Mouse (Mus musculus): ENCODE measurements around the gene Oxgr1. TPM values are rescaled to one million over a fixed set of nuclear protein-coding genes. Genes with fewer than 3 reads are reported as not detected.
"Not testable (repeated sequence)": the region's sequence is repeated elsewhere in the genome, so short reads cannot be mapped to it uniquely, and the experiment has no call there.

Oxgr1 gene
- total and polyA plus RNA-seq, 2 experiments: not detected

GRCm38 (mm10) chr14:119988937-119989645 is 53.1 kb downstream of the Oxgr1 start:
- WGBS: 48% methylated on average over 7 of the region's 7 CpGs

GRCm38 (mm10) chr14:119987257-119987656 is 55.0 kb downstream of the Oxgr1 start:
- Histone ChIP-seq H3K4me1 (ENCODE audit: control insufficient read depth, insufficient read depth, low read length) (no peaks in the 10 kb centered on the region), H3K9ac (ENCODE audit: low read depth, low read length) (no peak overlapping the region), H3K79me2 (ENCODE audit: control insufficient read depth, insufficient read depth, low read length) (no peaks in the 10 kb centered on the region), H3K4me3 (ENCODE audit: insufficient read depth, low read depth, low read length) (no peak overlapping the region), H3K27me3 (ENCODE audit: control insufficient read depth, insufficient read depth, low read length) (no peaks in the 10 kb centered on the region), H3K36me3 (ENCODE audit: control insufficient read depth, insufficient read depth, low read length) (no peaks in the 10 kb centered on the region), H3K27ac (replicated peaks; ENCODE audit: insufficient read depth, low read depth, low read length) (no peak overlapping the region)
- no peak for DNase-seq (ENCODE audit: extremely low read depth, low read depth, low spot score)
- TF ChIP-seq POLR2A (IDR thresholded peaks at IDR 0.05; ENCODE audit: extremely low read depth, insufficient read depth, low read length): no peak
- TF ChIP-seq CTCF (IDR thresholded peaks at IDR 0.05; ENCODE audit: low read depth, low read length): no peak
- WGBS: 32% methylated on average over 1 of the region's 1 CpGs

More at GRCm38 (mm10) chr14:119988937-119989645, 53.1 kb downstream of the Oxgr1 start:
- no peaks in the 10 kb centered on the region for H3K36me3 ChIP-seq (ENCODE audit: control insufficient read depth, insufficient read depth, low read length)
- DNase-seq (ENCODE audit: extremely low read depth, low read depth, low spot score): no peak
- H3K27me3 ChIP-seq (ENCODE audit: control insufficient read depth, insufficient read depth, low read length): no peaks in the 10 kb centered on the region
- no peak overlapping the region for H3K4me3 ChIP-seq (ENCODE audit: insufficient read depth, low read depth, low read length)
- TF ChIP-seq POLR2A (IDR thresholded peaks at IDR 0.05; ENCODE audit: extremely low read depth, insufficient read depth, low read length) (no peak), CTCF (IDR thresholded peaks at IDR 0.05; ENCODE audit: low read depth, low read length) (no peak)
- no peak overlapping the region for H3K27ac ChIP-seq (replicated peaks; ENCODE audit: insufficient read depth, low read depth, low read length)
- H3K9ac ChIP-seq (ENCODE audit: low read depth, low read length): no peak overlapping the region
- H3K79me2 ChIP-seq (ENCODE audit: control insufficient read depth, insufficient read depth, low read length): no peaks in the 10 kb centered on the region
- H3K4me1 ChIP-seq (ENCODE audit: control insufficient read depth, insufficient read depth, low read length): no peaks in the 10 kb centered on the region

- no peaks in the 10 kb centered on the region for H3K36me3 ChIP-seq (ENCODE audit: control insufficient read depth, insufficient read depth, low read length)
- H3K4me3 ChIP-seq (ENCODE audit: insufficient read depth, low read depth, low read length): no peak overlapping the region
- TF ChIP-seq CTCF (IDR thresholded peaks at IDR 0.05; ENCODE audit: low read depth, low read length) (no peak), POLR2A (IDR thresholded peaks at IDR 0.05; ENCODE audit: extremely low read depth, insufficient read depth, low read length) (no peak)
- H3K27me3 ChIP-seq (ENCODE audit: control insufficient read depth, insufficient read depth, low read length): no peaks in the 10 kb centered on the region
- no peaks in the 10 kb centered on the region for H3K79me2 ChIP-seq (ENCODE audit: control insufficient read depth, insufficient read depth, low read length)
- no peak overlapping the region for H3K9ac ChIP-seq (ENCODE audit: low read depth, low read length)
- no peaks in the 10 kb centered on the region for H3K4me1 ChIP-seq (ENCODE audit: control insufficient read depth, insufficient read depth, low read length)
- 75% methylated on average over 6 of the region's 6 CpGs for WGBS
- H3K27ac ChIP-seq (replicated peaks; ENCODE audit: insufficient read depth, low read depth, low read length): no peak overlapping the region
- DNase-seq (ENCODE audit: extremely low read depth, low read depth, low spot score): no peak
These were observed 55.5 kb downstream of the Oxgr1 start for GRCm38 (mm10) chr14:119986778-119987177.

GRCm38 (mm10) chr14:119986351-119986750 is 55.9 kb downstream of the Oxgr1 start:
- not testable (repeated sequence) for H3K79me2 ChIP-seq (ENCODE audit: control insufficient read depth, insufficient read depth, low read length); H3K9ac ChIP-seq (ENCODE audit: low read depth, low read length); H3K36me3 ChIP-seq (ENCODE audit: control insufficient read depth, insufficient read depth, low read length); H3K27ac ChIP-seq (replicated peaks; ENCODE audit: insufficient read depth, low read depth, low read length); DNase-seq (ENCODE audit: extremely low read depth, low read depth, low spot score); H3K27me3 ChIP-seq (ENCODE audit: control insufficient read depth, insufficient read depth, low read length); H3K4me3 ChIP-seq (ENCODE audit: insufficient read depth, low read depth, low read length); H3K4me1 ChIP-seq (ENCODE audit: control insufficient read depth, insufficient read depth, low read length)
- WGBS: 88% methylated on average over 7 of the region's 7 CpGs

- 62% methylated on average over 5 of the region's 5 CpGs for WGBS
- no peak for DNase-seq (ENCODE audit: extremely low read depth, low read depth, low spot score)
- Histone ChIP-seq H3K4me3 (ENCODE audit: insufficient read depth, low read depth, low read length) (no peak overlapping the region), H3K79me2 (ENCODE audit: control insufficient read depth, insufficient read depth, low read length) (no peaks in the 10 kb centered on the region), H3K9ac (ENCODE audit: low read depth, low read length) (no peak overlapping the region), H3K36me3 (ENCODE audit: control insufficient read depth, insufficient read depth, low read length) (no peaks in the 10 kb centered on the region), H3K27me3 (ENCODE audit: control insufficient read depth, insufficient read depth, low read length) (no peaks in the 10 kb centered on the region), H3K4me1 (ENCODE audit: control insufficient read depth, insufficient read depth, low read length) (no peaks in the 10 kb centered on the region), H3K27ac (replicated peaks; ENCODE audit: insufficient read depth, low read depth, low read length) (no peak overlapping the region)
- no peak for TF ChIP-seq POLR2A (IDR thresholded peaks at IDR 0.05; ENCODE audit: extremely low read depth, insufficient read depth, low read length)
- no peak for TF ChIP-seq CTCF (IDR thresholded peaks at IDR 0.05; ENCODE audit: low read depth, low read length)
These were observed 60.9 kb downstream of the Oxgr1 start for GRCm38 (mm10) chr14:119981314-119981713.

GRCm38 (mm10) chr14:119980698-119981235 is 61.5 kb downstream of the Oxgr1 start:
- H3K27ac ChIP-seq (replicated peaks; ENCODE audit: insufficient read depth, low read depth, low read length): no peak overlapping the region
- TF ChIP-seq POLR2A (IDR thresholded peaks at IDR 0.05; ENCODE audit: extremely low read depth, insufficient read depth, low read length) (no peak), CTCF (IDR thresholded peaks at IDR 0.05; ENCODE audit: low read depth, low read length) (no peak)
- H3K79me2 ChIP-seq (ENCODE audit: control insufficient read depth, insufficient read depth, low read length): no peaks in the 10 kb centered on the region
- no peak overlapping the region for H3K4me3 ChIP-seq (ENCODE audit: insufficient read depth, low read depth, low read length)
- no peak overlapping the region for H3K9ac ChIP-seq (ENCODE audit: low read depth, low read length)
- no peaks in the 10 kb centered on the region for H3K36me3 ChIP-seq (ENCODE audit: control insufficient read depth, insufficient read depth, low read length)
- no peaks in the 10 kb centered on the region for H3K4me1 ChIP-seq (ENCODE audit: control insufficient read depth, insufficient read depth, low read length)
- DNase-seq (ENCODE audit: extremely low read depth, low read depth, low spot score): no peak
- 68% methylated on average over 6 of the region's 6 CpGs for WGBS
- no peaks in the 10 kb centered on the region for H3K27me3 ChIP-seq (ENCODE audit: control insufficient read depth, insufficient read depth, low read length)

Other genes with a start within 250 kb of the Oxgr1 start
- gene Mbnl2, start 233.2 kb upstream of the Oxgr1 start, total RNA-seq (2014; rRNA removed): 32.2 and 35.2 TPM in 2 replicates
- 16.4 and 17.5 TPM in 2 replicates for gene Mbnl2, start 233.2 kb upstream of the Oxgr1 start, polyA plus RNA-seq (2012; rRNA removed)